Mouse (Mus musculus) ES-E14 (cell line): ENCODE results near the gene T. TPM values are rescaled to one million over a fixed set of nuclear protein-coding genes. Genes with fewer than 3 reads are reported as not detected.

Experiments used
- DNase-seq: peaks from one replicate; pipeline ENCODE4 v3.0.0-alpha.2; 2013; ENCODE audit warnings: low read depth, low spot score
- H3K27ac ChIP-seq: 2 replicates; pipeline ENCODE4 v1.5.1; 2012; ENCODE audit warnings: low read depth, mild to moderate bottlenecking, low read length, moderate library complexity, mixed read lengths; ENCODE audit not compliant: poor library complexity, insufficient read depth, severe bottlenecking
- H3K36me3 ChIP-seq: 2 replicates; pipeline ENCODE4 v1.6.1; 2012; ENCODE audit warnings: mild to moderate bottlenecking, low read length, moderate library complexity, mixed read lengths; ENCODE audit not compliant: control insufficient read depth, poor library complexity, insufficient read depth, severe bottlenecking
- H3K4me1 ChIP-seq, 2 experiments: fragments of 150-350 bp in 1 of 2; sonication (generic) in 1 of 2; 2 replicates each; pipeline ENCODE4 v1.6.1; 2012; ENCODE audit warnings: low read length in 2 of 2, mild to moderate bottlenecking in 1 of 2, mixed read lengths in 1 of 2; ENCODE audit not compliant: control insufficient read depth in 2 of 2, insufficient read depth in 2 of 2, poor library complexity in 1 of 2
- H3K4me3 ChIP-seq, 2 experiments: fragments of 150-350 bp in 1 of 2; sonication (generic) in 1 of 2; 2 replicates each; pipeline ENCODE4 v1.5.1; 2012; ENCODE audit warnings: low read length in 2 of 2, low read depth in 1 of 2, mild to moderate bottlenecking in 1 of 2, mixed read lengths in 1 of 2; ENCODE audit not compliant: insufficient read depth in 1 of 2, poor library complexity in 1 of 2, severe bottlenecking in 1 of 2
- H3K9ac ChIP-seq: 2 replicates; pipeline ENCODE4 v1.6.1; 2012; ENCODE audit warnings: low read depth, mild to moderate bottlenecking, low read length, mixed read lengths; ENCODE audit not compliant: poor library complexity, insufficient read depth, severe bottlenecking
- H3K9me3 ChIP-seq: fragments of 150-350 bp; sonication (generic); 2 replicates; pipeline ENCODE4 v1.6.1; 2012; ENCODE audit warnings: low read depth, mild to moderate bottlenecking, low read length; ENCODE audit not compliant: control insufficient read depth, insufficient read depth
- CHD2 ChIP-seq: IDR thresholded peaks from 2 replicates; pipeline ENCODE4 v1.6.1; 2014; ENCODE audit warnings: mild to moderate bottlenecking, low read depth, low read length, inconsistent platforms
- HCFC1 ChIP-seq: IDR thresholded peaks from 2 replicates; pipeline ENCODE4 v1.6.1; 2012; ENCODE audit warnings: low read length, inconsistent platforms, borderline replicate concordance; ENCODE audit not compliant: insufficient read depth
- MAFK ChIP-seq: IDR thresholded peaks from 2 replicates; pipeline ENCODE4 v1.6.1; 2014; ENCODE audit warnings: mild to moderate bottlenecking, low read depth, low read length, inconsistent platforms; ENCODE audit not compliant: insufficient read depth
- ZC3H11A ChIP-seq: IDR thresholded peaks from 2 replicates; pipeline ENCODE4 v1.6.1; 2012; ENCODE audit warnings: low read depth, mild to moderate bottlenecking, inconsistent platforms, low read length, borderline replicate concordance
- ZNF384 ChIP-seq: IDR thresholded peaks from 2 replicates; pipeline ENCODE4 v1.6.1; 2012; ENCODE audit warnings: low read depth, low read length, inconsistent platforms
- in situ Hi-C, 2 experiments: fragments of 600-800 bp; cut with MboI; formaldehyde crosslinking; loops; one replicate each; pipeline ENCODE4 v1.15.1; 2025; ENCODE audit warnings: low sequenced_read_pairs in 2 of 2, inconsistent platforms in 1 of 2; ENCODE audit not compliant: unreplicated experiment in 2 of 2
- total RNA-seq: library from RNA; depleted of rRNA; stranded (reverse); fragments of 300-350 nt; gene quantifications from 2 replicates; pipeline ENCODE4 v1.2.3, GENCODE M21; 2012

T gene
- total RNA-seq, 1 experiment, result 3.5 TPM

DNA sequence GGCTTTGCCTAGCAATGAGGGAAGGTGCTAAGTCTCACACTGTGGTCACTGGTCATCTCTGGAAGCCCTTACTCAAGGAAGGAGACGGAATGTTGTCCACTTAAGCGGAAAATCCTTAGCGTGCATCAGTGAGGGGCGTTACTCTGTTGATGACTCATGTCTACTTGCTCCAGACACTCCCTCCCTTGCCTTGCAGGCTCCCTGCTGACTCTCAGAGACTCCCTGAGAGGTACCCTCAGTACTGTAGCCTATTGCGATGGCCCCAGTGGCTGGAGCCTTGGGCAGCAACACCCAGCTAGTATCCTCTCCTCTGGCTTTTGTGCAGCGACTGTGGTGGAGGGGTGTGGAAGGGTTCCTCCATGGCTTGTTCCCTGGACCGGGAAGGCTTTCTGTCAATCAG is 21.4 kb downstream of the T start:
- no peak for DNase-seq
- in situ Hi-C loops, result no loop called here
- H3K36me3 ChIP-seq, result no peaks in the 10 kb centered on the region
- H3K4me1 ChIP-seq, result no peaks in the 10 kb centered on the region
- no peak overlapping the region for H3K4me3 ChIP-seq
- H3K27ac ChIP-seq, result no peak overlapping the region
- H3K9me3 ChIP-seq, result no peaks in the 10 kb centered on the region
- no peak overlapping the region for H3K9ac ChIP-seq
- no peak for TF ChIP-seq HCFC1
- no peak for TF ChIP-seq ZNF384
- TF ChIP-seq ZC3H11A, result no peak
- no peak for TF ChIP-seq CHD2
- TF ChIP-seq MAFK, result no peak

DNA sequence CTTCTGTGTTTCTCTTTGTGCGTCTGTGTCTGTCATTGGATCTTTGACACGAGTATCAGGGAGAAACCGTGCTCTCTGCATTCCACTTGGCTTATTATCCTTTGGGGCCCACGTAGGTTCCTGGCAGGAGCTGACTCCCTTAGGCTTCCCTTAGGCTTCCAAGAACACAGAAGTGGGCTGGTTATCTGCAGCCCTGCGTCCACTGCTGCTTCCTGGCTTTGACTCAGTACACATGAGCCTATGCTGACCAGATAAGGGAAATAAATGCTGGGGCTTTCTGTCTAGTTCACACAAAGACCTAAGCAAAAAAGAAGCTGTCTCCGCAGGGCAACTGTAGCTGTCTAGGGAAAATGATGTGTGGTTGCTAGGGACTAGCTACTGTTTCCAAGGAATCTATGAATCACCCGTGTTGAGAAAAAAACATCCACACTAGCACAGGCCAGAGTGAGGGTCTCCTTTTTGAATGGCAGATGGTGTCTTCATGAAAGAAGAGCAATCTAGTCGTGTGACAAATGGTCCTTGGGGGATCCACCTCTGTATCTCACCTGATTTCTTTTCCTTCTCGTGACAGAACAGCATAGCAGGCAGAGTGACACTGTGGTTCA is 22.7 kb downstream of the T start:
- DNase-seq, result no peak

DNA sequence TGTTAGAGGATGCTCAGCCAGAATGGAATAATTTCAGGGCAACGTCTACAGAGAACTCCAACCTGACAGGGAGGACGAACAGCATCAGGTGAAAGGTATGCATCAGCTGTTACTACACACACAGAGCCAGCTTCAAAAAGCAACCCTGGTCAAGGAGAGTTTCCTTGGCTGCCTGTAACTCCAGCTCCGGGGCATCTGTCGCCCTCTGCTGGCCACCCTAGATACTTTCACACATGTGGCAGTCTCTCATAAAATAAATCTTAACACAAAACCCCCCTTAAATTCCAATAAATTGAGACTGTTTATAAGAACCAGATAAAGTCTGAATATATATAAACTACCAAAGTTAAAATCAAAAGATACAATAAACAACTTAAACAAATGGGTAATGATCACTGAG is 27.3 kb downstream of the T start:
- no peaks in the 10 kb centered on the region for H3K36me3 ChIP-seq
- peaks cover 0 to 4% of the 10 kb centered on the region in 2 experiments; a peak in 1 of 4 replicates for H3K4me1 ChIP-seq
- H3K4me3 ChIP-seq, result no peak overlapping the region
- peak; percentile 31 for DNase-seq
- in situ Hi-C loops, result loop anchor here in 1 of 2 experiments (10.0 kb wide), 1 partner anchor 133 kb away; no protein-coding TSS in a partner anchor
- H3K27ac ChIP-seq, result no peak overlapping the region
- H3K9ac ChIP-seq, result no peak overlapping the region
- no peak for TF ChIP-seq ZNF384
- TF ChIP-seq CHD2, result no peak
- no peak for TF ChIP-seq HCFC1
- no peak for TF ChIP-seq MAFK
- no peak for TF ChIP-seq ZC3H11A
- no peaks in the 10 kb centered on the region for H3K9me3 ChIP-seq

More for the DNA sequence above, 22.7 kb downstream of the T start:
- in situ Hi-C loops, result no loop called here
- Histone ChIP-seq H3K9ac (no peak overlapping the region), H3K4me1 (no peaks in the 10 kb centered on the region), H3K4me3 (no peak overlapping the region), H3K27ac (no peak overlapping the region), H3K9me3 (no peaks in the 10 kb centered on the region), H3K36me3 (no peaks in the 10 kb centered on the region)
- TF ChIP-seq ZNF384 (no peak), ZC3H11A (no peak), CHD2 (no peak), HCFC1 (no peak), MAFK (no peak)

DNA sequence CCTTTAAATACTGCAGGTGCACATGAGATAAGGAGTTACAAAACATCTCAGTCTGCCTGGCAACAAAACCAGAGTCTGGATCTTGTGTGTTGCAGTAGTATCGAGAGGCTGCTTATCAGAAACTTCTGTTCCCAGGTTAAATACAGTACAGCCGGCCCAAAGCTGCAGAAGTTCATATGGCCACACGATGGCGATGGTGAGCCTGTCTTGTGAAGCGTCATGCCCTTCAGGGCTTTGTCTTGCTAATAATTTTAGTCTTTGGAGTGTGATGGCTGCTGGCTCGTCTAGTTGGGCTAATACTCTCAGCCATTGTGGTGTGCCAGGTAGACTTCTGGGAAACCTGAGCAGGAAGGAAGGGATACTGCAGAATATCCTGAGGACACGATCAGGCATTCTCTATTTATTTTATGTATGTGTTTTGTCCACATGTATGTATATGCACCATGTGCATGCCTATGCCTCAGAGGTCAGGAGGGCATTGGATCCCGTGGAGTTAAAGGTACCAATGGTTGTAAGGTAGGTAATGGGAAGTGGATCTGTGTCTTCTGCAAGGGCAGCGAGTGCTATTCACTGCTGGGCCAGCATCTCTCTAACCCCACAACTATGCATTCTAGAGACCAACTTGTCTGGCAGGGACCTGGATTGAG is 29.4 kb downstream of the T start:
- Histone ChIP-seq H3K36me3 (no peaks in the 10 kb centered on the region), H3K9me3 (no peaks in the 10 kb centered on the region), H3K9ac (no peak overlapping the region), H3K4me1 (peaks cover 0 to 4% of the 10 kb centered on the region in 2 experiments; a peak in 1 of 4 replicates), H3K4me3 (no peak overlapping the region), H3K27ac (no peak overlapping the region)
- in situ Hi-C loops, result loop anchor here in 1 of 2 experiments (10.0 kb wide), 1 partner anchor 131 kb away; no protein-coding TSS in a partner anchor
- peak; percentile 85 for DNase-seq
- no peak; the same call in 1 of the 2 replicates for TF ChIP-seq ZC3H11A
- no peak for TF ChIP-seq MAFK
- no peak for TF ChIP-seq HCFC1
- TF ChIP-seq CHD2, result no peak
- no peak for TF ChIP-seq ZNF384
